Mouse (Mus musculus): Measurements from ENCODE around the gene 1700067K01Rik.
"Not testable (repeated sequence)": the region's sequence is repeated elsewhere in the genome, so short reads cannot be mapped to it uniquely, and the experiment has no call there.

1700067K01Rik gene

GRCm38 (mm10) chr8:83998231-83999056, 2.9 kb upstream of the 1700067K01Rik start:
- peak; percentile 81 for DNase-seq (ENCODE audit: low read depth, low spot score)
- Histone ChIP-seq H3K27me3 (ENCODE audit: control insufficient read depth, insufficient read depth, low read length, poor library complexity, severe bottlenecking) (no peaks in the 10 kb centered on the region), H3K36me3 (ENCODE audit: control insufficient read depth, insufficient read depth, low read length, poor library complexity, severe bottlenecking) (no peaks in the 10 kb centered on the region; the same call in 1 of the 2 replicates)

- no peak for DNase-seq (ENCODE audit: low read depth, low spot score)
- Histone ChIP-seq H3K36me3 (ENCODE audit: control insufficient read depth, insufficient read depth, low read length, poor library complexity, severe bottlenecking) (no peaks in the 10 kb centered on the region; the same call in 1 of the 2 replicates), H3K27me3 (ENCODE audit: control insufficient read depth, insufficient read depth, low read length, poor library complexity, severe bottlenecking) (no peaks in the 10 kb centered on the region)
Observed at GRCm38 (mm10) chr8:83999057-83999705, 2.1 kb upstream of the 1700067K01Rik start.

GRCm38 (mm10) chr8:83999825-84000224, 1.5 kb upstream of the 1700067K01Rik start:
- Histone ChIP-seq H3K36me3 (ENCODE audit: control insufficient read depth, insufficient read depth, low read length, poor library complexity, severe bottlenecking) (no peaks in the 10 kb centered on the region; the same call in 1 of the 2 replicates), H3K27me3 (ENCODE audit: control insufficient read depth, insufficient read depth, low read length, poor library complexity, severe bottlenecking) (no peaks in the 10 kb centered on the region)
- DNase-seq (ENCODE audit: low read depth, low spot score) = no peak

GRCm38 (mm10) chr8:84002957-84003611, 1.8 kb downstream of the 1700067K01Rik start:
- no peaks in the 10 kb centered on the region; the same call in 1 of the 2 replicates for H3K36me3 ChIP-seq (ENCODE audit: control insufficient read depth, insufficient read depth, low read length, poor library complexity, severe bottlenecking)
- DNase-seq (ENCODE audit: low read depth, low spot score) = no peak
- no peaks in the 10 kb centered on the region for H3K27me3 ChIP-seq (ENCODE audit: control insufficient read depth, insufficient read depth, low read length, poor library complexity, severe bottlenecking)

GRCm38 (mm10) chr8:84003612-84004246, 2.4 kb downstream of the 1700067K01Rik start:
- DNase-seq (ENCODE audit: low read depth, low spot score) = no peak
- H3K36me3 ChIP-seq (ENCODE audit: control insufficient read depth, insufficient read depth, low read length, poor library complexity, severe bottlenecking) = no peaks in the 10 kb centered on the region; the same call in 1 of the 2 replicates
- H3K27me3 ChIP-seq (ENCODE audit: control insufficient read depth, insufficient read depth, low read length, poor library complexity, severe bottlenecking) = no peaks in the 10 kb centered on the region

GRCm38 (mm10) chr8:84004533-84005201, 3.4 kb downstream of the 1700067K01Rik start:
- no peaks in the 10 kb centered on the region for H3K27me3 ChIP-seq (ENCODE audit: control insufficient read depth, insufficient read depth, low read length, poor library complexity, severe bottlenecking)
- DNase-seq (ENCODE audit: low read depth, low spot score) = peak; percentile 99
- no peaks in the 10 kb centered on the region for H3K36me3 ChIP-seq (ENCODE audit: control insufficient read depth, insufficient read depth, low read length, poor library complexity, severe bottlenecking)

- not testable (repeated sequence) for H3K36me3 ChIP-seq (ENCODE audit: control insufficient read depth, insufficient read depth, low read length, poor library complexity, severe bottlenecking); DNase-seq (ENCODE audit: low read depth, low spot score); H3K27me3 ChIP-seq (ENCODE audit: control insufficient read depth, insufficient read depth, low read length, poor library complexity, severe bottlenecking)
Observed at GRCm38 (mm10) chr8:84005502-84005901, 4.2 kb downstream of the 1700067K01Rik start.

GRCm38 (mm10) chr8:84008362-84008761, 7.1 kb downstream of the 1700067K01Rik start:
- no peak for DNase-seq (ENCODE audit: low read depth, low spot score)
- no peaks in the 10 kb centered on the region for H3K36me3 ChIP-seq (ENCODE audit: control insufficient read depth, insufficient read depth, low read length, poor library complexity, severe bottlenecking)
- no peaks in the 10 kb centered on the region for H3K27me3 ChIP-seq (ENCODE audit: control insufficient read depth, insufficient read depth, low read length, poor library complexity, severe bottlenecking)

- DNase-seq (ENCODE audit: low read depth, low spot score) = peak; percentile 86
- no peaks in the 10 kb centered on the region for H3K36me3 ChIP-seq (ENCODE audit: control insufficient read depth, insufficient read depth, low read length, poor library complexity, severe bottlenecking)
- H3K27me3 ChIP-seq (ENCODE audit: control insufficient read depth, insufficient read depth, low read length, poor library complexity, severe bottlenecking) = no peaks in the 10 kb centered on the region
Observed at GRCm38 (mm10) chr8:84009876-84010275, 8.6 kb downstream of the 1700067K01Rik start.

- H3K27me3 ChIP-seq (ENCODE audit: control insufficient read depth, insufficient read depth, low read length, poor library complexity, severe bottlenecking) = no peaks in the 10 kb centered on the region
- DNase-seq (ENCODE audit: low read depth, low spot score) = peak; percentile 80
- no peaks in the 10 kb centered on the region for H3K36me3 ChIP-seq (ENCODE audit: control insufficient read depth, insufficient read depth, low read length, poor library complexity, severe bottlenecking)
Observed at GRCm38 (mm10) chr8:84010625-84011611, 9.6 kb downstream of the 1700067K01Rik start.

GRCm38 (mm10) chr8:84011705-84012498, 10.6 kb downstream of the 1700067K01Rik start, which contains the start of gene 2210011C24Rik:
2210011C24Rik (minus strand) TSS chr8:84012171.
- peak; percentile 54 for DNase-seq (ENCODE audit: low read depth, low spot score)
- Histone ChIP-seq H3K36me3 (ENCODE audit: control insufficient read depth, insufficient read depth, low read length, poor library complexity, severe bottlenecking) (no peaks in the 10 kb centered on the region), H3K27me3 (ENCODE audit: control insufficient read depth, insufficient read depth, low read length, poor library complexity, severe bottlenecking) (no peaks in the 10 kb centered on the region)

GRCm38 (mm10) chr8:84012499-84013165, 11.3 kb downstream of the 1700067K01Rik start:
- H3K36me3 ChIP-seq (ENCODE audit: control insufficient read depth, insufficient read depth, low read length, poor library complexity, severe bottlenecking) = no peaks in the 10 kb centered on the region
- DNase-seq (ENCODE audit: low read depth, low spot score) = peak; percentile 26
- no peaks in the 10 kb centered on the region for H3K27me3 ChIP-seq (ENCODE audit: control insufficient read depth, insufficient read depth, low read length, poor library complexity, severe bottlenecking)
